Mouse (Mus musculus) cerebellum, adult 2 months (tissue): ENCODE data around the gene Mipep. TPM values are rescaled to one million over a fixed set of nuclear protein-coding genes. Genes with fewer than 3 reads are reported as not detected.

Source experiments
- DNase-seq, 2 experiments: peaks; one replicate each; pipeline ENCODE4 v3.0.0; 2021
- H3K27ac ChIP-seq: fragments of 200-500 bp; 2 replicates; pipeline ENCODE4 v1.5.1; 2012; ENCODE audit warnings: low read length, control low read depth, inconsistent platforms; ENCODE audit not compliant: insufficient read depth
- H3K27me3 ChIP-seq: fragments of 200-500 bp; 2 replicates; pipeline ENCODE4 v1.6.1; 2012; ENCODE audit warnings: inconsistent platforms, mild to moderate bottlenecking, low read length, moderate library complexity; ENCODE audit not compliant: control insufficient read depth, insufficient read depth
- H3K4me1 ChIP-seq: fragments of 200-500 bp; 2 replicates; pipeline ENCODE4 v1.6.1; 2011; ENCODE audit warnings: low read length; ENCODE audit not compliant: control insufficient read depth, insufficient read depth
- H3K4me3 ChIP-seq: fragments of 200-500 bp; replicated peaks from 2 replicates; pipeline ENCODE3; 2011; ENCODE audit warnings: mild to moderate bottlenecking, low read depth, low read length, control low read depth; ENCODE audit not compliant: insufficient read depth
- CTCF ChIP-seq: fragments of 200-500 bp; IDR thresholded peaks from 2 replicates; pipeline ENCODE4 v1.5.1; 2011; ENCODE audit warnings: low read depth, mild to moderate bottlenecking, control low read depth, low read length, moderate library complexity, borderline replicate concordance; ENCODE audit not compliant: insufficient read depth
- POLR2A ChIP-seq: fragments of 200-500 bp; IDR thresholded peaks from 2 replicates; pipeline ENCODE4 v1.6.1; 2011; ENCODE audit warnings: low read length, control low read depth, borderline replicate concordance; ENCODE audit not compliant: insufficient read depth
- WGBS: fragments of 180-500 bp; shearing (Covaris S2); methylation state at CpG from one replicate; pipeline ENCODE4 v1.1.7; 2018; 5-methylcytosine and 5-hydroxymethylcytosine counted together
- polyA plus RNA-seq: library from polyadenylated mRNA; depleted of rRNA; stranded (reverse); fragments of >200 nt; gene quantifications from 2 replicates; pipeline ENCODE4 v1.2.3, GENCODE M21; 2012

The Mipep gene
- polyA plus RNA-seq, 1 experiment, result 17.9 TPM

DNA sequence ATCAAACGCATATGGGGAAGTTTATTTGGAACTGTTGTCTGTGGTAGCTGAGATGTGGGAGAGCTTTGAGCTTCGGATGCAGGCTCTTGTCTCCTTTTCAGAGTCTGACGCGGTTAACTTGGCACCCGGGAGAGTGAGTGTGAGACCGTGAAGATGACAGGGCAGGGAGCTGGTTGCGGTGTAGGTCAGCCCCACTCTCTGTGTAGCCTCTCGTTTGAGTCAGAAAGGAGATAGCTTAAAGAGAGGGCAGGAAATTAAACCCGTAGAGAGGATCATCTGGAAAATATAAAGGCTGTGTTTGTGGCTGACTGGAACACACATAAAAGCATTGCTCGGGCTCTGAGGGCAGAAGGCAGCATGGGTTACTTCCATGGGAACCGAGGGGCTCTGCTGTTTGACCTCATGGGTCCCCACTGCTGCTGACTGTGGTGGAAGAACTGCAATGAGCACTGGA is 22.5 kb downstream of the Mipep start:
- H3K27ac ChIP-seq, result no peak overlapping the region
- H3K27me3 ChIP-seq, result no peaks in the 10 kb centered on the region
- no peak for DNase-seq
- H3K4me3 ChIP-seq, result no peak overlapping the region
- no peaks in the 10 kb centered on the region for H3K4me1 ChIP-seq
- TF ChIP-seq POLR2A (no peak), CTCF (no peak)
- WGBS, result 44% methylated on average over 11 of the region's 11 CpGs

GRCm38 (mm10) chr14:60809881-60810280 is 25.5 kb downstream of the Mipep start:
- no peak for DNase-seq
- H3K4me1 ChIP-seq, result peaks cover 4% of the 10 kb centered on the region; the same call in 1 of the 2 replicates
- H3K27ac ChIP-seq, result no peak overlapping the region
- no peaks in the 10 kb centered on the region for H3K27me3 ChIP-seq
- H3K4me3 ChIP-seq, result no peak overlapping the region
- TF ChIP-seq POLR2A (no peak), CTCF (no peak)
- WGBS, result 92% methylated on average over 8 of the region's 8 CpGs

DNA sequence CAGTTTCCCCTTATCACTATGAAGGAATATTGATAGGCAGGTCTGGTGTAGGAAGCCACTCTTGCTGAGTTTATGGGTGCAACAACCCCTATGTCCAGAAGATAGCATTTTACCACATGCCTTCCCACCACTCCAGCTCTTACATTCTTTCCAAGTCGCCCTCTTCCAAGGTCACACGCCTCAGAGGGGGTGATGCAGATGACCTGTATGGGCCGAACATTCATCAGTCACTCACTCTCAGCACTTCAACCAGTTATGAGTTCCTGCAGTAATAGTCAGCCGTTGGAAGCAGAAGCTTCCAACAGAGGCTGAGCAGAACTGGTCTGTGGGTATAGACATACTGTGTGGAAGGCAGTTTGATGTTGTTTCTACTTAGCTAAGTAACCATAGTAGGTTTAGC is 27.2 kb downstream of the Mipep start:
- 91% methylated on average over 4 of the region's 4 CpGs for WGBS
- no peak for TF ChIP-seq CTCF
- no peak for TF ChIP-seq POLR2A
- no peak for DNase-seq
- Histone ChIP-seq H3K4me3 (no peak overlapping the region), H3K4me1 (peaks cover 4% of the 10 kb centered on the region; the same call in 1 of the 2 replicates), H3K27ac (no peak overlapping the region), H3K27me3 (no peaks in the 10 kb centered on the region)

GRCm38 (mm10) chr14:60815098-60815497 is 30.7 kb downstream of the Mipep start:
- Histone ChIP-seq H3K27me3 (no peaks in the 10 kb centered on the region), H3K4me3 (no peak overlapping the region), H3K27ac (no peak overlapping the region), H3K4me1 (peaks cover 4% of the 10 kb centered on the region; the same call in 1 of the 2 replicates)
- TF ChIP-seq POLR2A, result no peak
- TF ChIP-seq CTCF, result no peak
- 89% methylated on average over 5 of the region's 5 CpGs for WGBS
- DNase-seq, result no peak

DNA sequence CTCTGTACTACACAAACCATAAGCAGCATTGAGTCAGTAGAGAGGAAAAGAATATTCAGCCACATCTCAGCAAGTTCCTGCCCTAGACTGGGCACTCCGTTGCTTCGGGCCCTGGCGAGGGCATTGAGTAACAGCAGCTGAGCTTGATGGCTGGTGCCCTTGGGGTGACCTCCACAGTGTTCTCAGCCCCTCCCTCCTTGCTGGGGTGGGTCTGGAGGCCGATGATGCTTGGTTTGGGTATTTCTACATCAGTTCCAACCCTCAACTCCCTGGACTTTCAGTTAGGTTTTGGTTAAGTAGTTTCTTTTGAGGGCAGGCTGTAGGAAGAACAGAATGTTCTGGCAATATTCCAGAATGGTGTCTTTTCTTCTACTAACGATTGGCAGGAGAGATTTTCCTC is 33.7 kb downstream of the Mipep start:
- TF ChIP-seq CTCF (no peak), POLR2A (no peak)
- no peak overlapping the region for H3K4me3 ChIP-seq
- no peak for DNase-seq

DNA sequence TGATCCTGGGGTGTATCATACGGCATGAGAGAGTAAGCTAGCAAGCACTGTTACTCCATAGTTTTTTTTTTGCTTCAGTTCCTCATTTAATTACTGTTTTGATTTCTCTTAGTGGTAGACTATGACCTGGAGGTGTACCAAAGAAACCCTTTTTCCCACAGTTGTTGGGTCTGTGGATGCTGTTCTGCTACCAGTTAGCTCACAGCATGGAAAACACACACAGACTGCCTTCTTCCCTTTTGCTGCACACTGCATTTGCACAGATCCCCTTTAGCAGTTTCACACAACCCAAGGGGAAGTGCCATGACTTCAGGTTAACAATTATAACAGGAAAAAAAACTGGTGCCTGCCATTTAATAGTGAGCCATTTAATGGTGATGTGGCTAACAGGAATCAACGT is 45.7 kb downstream of the Mipep start:
- no peak for DNase-seq
- TF ChIP-seq CTCF (no peak), POLR2A (no peak)
- 90% methylated on average over 2 of the region's 2 CpGs for WGBS
- no peaks in the 10 kb centered on the region for H3K27me3 ChIP-seq
- H3K4me1 ChIP-seq, result no peaks in the 10 kb centered on the region
- H3K27ac ChIP-seq, result no peak overlapping the region
- H3K4me3 ChIP-seq, result no peak overlapping the region

More for the DNA sequence above, 33.7 kb downstream of the Mipep start:
- Histone ChIP-seq H3K27ac (no peak overlapping the region), H3K4me1 (peaks cover 4% of the 10 kb centered on the region; the same call in 1 of the 2 replicates), H3K27me3 (no peaks in the 10 kb centered on the region)
- 70% methylated on average over 5 of the region's 5 CpGs for WGBS

DNA sequence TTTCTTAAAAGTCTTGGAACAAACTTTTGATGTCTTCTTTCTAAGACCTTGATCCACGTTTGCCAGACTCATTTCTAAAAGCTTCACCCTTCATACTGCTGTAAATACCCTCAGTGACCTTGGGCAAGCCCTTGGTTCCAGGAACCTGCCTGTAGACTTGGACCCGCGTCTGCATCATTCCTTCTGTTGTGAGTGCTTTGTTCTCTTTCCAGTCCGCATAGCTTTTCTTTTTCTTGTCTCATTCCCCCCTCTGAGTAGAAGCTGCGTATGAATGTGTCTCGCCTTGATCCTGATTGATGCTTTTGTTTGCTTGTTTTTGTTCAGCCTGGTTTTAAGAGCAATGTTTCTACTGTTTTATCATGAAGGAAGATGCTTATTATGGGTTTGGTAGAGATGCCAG is 52.3 kb downstream of the Mipep start:
- TF ChIP-seq CTCF, result no peak
- no peak for TF ChIP-seq POLR2A
- Histone ChIP-seq H3K4me3 (no peak overlapping the region), H3K27ac (no peak overlapping the region), H3K4me1 (no peaks in the 10 kb centered on the region), H3K27me3 (no peaks in the 10 kb centered on the region)
- 51% methylated on average over 6 of the region's 6 CpGs for WGBS
- no peak for DNase-seq

DNA sequence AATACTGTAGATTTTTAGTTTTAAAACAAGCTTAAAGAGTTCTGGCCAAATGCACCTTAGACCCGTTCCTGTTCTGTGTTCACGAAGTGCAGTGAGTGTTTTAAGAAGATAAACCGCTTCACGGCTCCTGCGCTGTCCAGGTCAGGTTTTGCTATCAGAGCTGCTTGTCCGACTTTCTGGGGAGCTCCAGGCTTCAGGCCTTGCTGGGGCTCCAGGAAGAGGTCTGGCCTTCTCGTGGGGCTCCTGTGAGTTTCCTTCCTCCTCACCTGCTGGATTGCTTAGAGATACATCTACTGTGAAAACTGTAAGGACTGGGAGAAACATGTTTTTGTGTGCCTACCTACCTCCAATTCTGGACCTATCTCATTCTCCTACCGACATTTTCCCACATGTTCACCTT is 55.3 kb downstream of the Mipep start:
- H3K4me3 ChIP-seq, result no peak overlapping the region
- TF ChIP-seq POLR2A, result no peak
- no peak for TF ChIP-seq CTCF
- no peak overlapping the region for H3K27ac ChIP-seq
- WGBS, result 91% methylated on average over 8 of the region's 8 CpGs
- no peaks in the 10 kb centered on the region for H3K4me1 ChIP-seq
- no peak for DNase-seq
- no peaks in the 10 kb centered on the region for H3K27me3 ChIP-seq
